25 mouse cellular contexts compared by ENCODE assay signal in the genomic region with DNA sequence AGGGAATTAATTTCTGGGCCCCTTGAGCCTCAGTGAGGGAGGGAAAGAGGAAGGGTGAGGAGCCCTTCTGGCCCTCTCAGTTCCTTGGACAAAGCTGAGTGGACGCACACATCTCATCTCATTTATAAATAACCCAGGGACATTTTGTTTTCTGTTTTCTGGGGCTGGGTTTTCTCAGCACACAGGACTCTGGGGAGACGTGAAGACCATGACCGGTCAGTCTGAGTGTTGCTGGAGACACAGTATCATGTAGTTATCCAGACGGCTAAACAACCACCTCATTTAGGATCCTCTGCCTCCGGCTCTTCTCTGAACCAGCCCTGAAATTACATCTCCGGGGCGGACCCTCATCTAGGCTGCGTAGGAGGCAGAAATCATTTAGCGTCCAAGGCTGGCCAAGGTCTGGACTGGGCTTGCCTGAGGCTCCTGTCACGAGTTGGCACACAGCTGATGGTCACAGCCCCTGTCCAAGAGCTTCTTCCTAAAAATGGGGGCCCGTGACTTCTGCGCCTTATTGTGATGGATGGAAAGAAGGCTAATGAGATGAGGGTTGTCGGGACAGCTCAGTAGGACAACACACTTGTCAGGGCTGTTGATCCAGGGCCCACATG. TPM values are rescaled to one million over a fixed set of nuclear protein-coding genes. Genes with fewer than 3 reads are reported as not detected.
A peak's percentile ranks its signal among the peaks of the same experiment; 100 is the strongest.
DNase-seq lines count a peak whose midpoint lies in the region; ATAC-seq and TF ChIP-seq lines count a peak whose summit lies in the region.
"Had no signal": no experiment of that assay in that cellular context is flagged by ENCODE, and none has a peak within 500 bp of the region (broad histone marks: within the 10 kb centered on the region; RNA-seq: fewer than 3 reads in every experiment).

No protein-coding gene starts in this region.

- intact Hi-C loops in gastrocnemius, postnatal 36 days (cut with DNase I) = no loop called here

- peaks cover 11% of the 10 kb centered on the region for H3K27me3 ChIP-seq in hindbrain, embryonic 13.5 days
- H3K27me3 ChIP-seq in hindbrain, postnatal 0 days (ENCODE audit: insufficient read depth, low read length) = no peaks in the 10 kb centered on the region
- no peaks in the 10 kb centered on the region for H3K27me3 ChIP-seq in small intestine, adult 2 months (ENCODE audit: control insufficient read depth, insufficient read depth, low read length)
- H3K27me3 ChIP-seq: megakaryocyte, embryonic 14.5 days; Patski had no signal

- H3K9ac ChIP-seq in hindbrain, embryonic 13.5 days = 0 out of 2 replicates have a peak overlapping the region, but pooled peaks have one; percentile 14
- no peak overlapping the region for H3K9ac ChIP-seq in hindbrain, postnatal 0 days (replicated peaks; ENCODE audit: low read length)
- H3K9ac ChIP-seq: forebrain, embryonic 12.5 days; neural tube, embryonic 13.5 days had no signal

- DNase-seq in gastrocnemius, adult 18-20 months (ENCODE audit: low spot score) = peak; percentile 32
- no peak for DNase-seq in gastrocnemius, postnatal 36 days
- no peak for DNase-seq in hindbrain, postnatal 0 days (ENCODE audit: low spot score)
- DNase-seq in lung, postnatal 36 days = peak; percentile 28
- no peak for DNase-seq in lung, adult 2 months
- no peak for DNase-seq in urinary bladder, postnatal 14 days (ENCODE audit: low spot score)
- DNase-seq: adrenal gland, adult 8-10 months; kidney, adult 18-20 months; kidney, postnatal 36 days; left cerebral cortex, postnatal 4 days; lung, postnatal 10 days; midbrain, embryonic 14.5 days; right cerebral cortex, adult 18-20 months; thymus, adult 2 months had no signal

- no peak overlapping the region for H3K4me3 ChIP-seq in hindbrain, embryonic 13.5 days
- no peak overlapping the region for H3K4me3 ChIP-seq in hindbrain, postnatal 0 days (ENCODE audit: low read length)
- no peak overlapping the region for H3K4me3 ChIP-seq in lung, adult 2 months (replicated peaks; ENCODE audit: extremely low read depth, low read depth, low read length)
- no peak overlapping the region for H3K4me3 ChIP-seq in small intestine, adult 2 months (ENCODE audit: low read depth, low read length)
- H3K4me3 ChIP-seq: forebrain, embryonic 12.5 days; hindbrain, embryonic 10.5 days; neural tube, embryonic 13.5 days had no signal

- no peaks in the 10 kb centered on the region for H3K36me3 ChIP-seq in hindbrain, embryonic 13.5 days
- no peaks in the 10 kb centered on the region for H3K36me3 ChIP-seq in hindbrain, postnatal 0 days (ENCODE audit: insufficient read depth, low read length)
- 0 out of 2 replicates have a peak, but pooled peaks cover 3% of the 10 kb centered on the region for H3K36me3 ChIP-seq in small intestine, adult 2 months (ENCODE audit: control insufficient read depth, insufficient read depth, low read length)
- H3K36me3 ChIP-seq: forebrain, embryonic 12.5 days; neural tube, embryonic 13.5 days had no signal

- no peak overlapping the region for H3K4me2 ChIP-seq in hindbrain, embryonic 13.5 days
- no peak overlapping the region for H3K4me2 ChIP-seq in hindbrain, postnatal 0 days (ENCODE audit: low read depth, low read length)
- H3K4me2 ChIP-seq: forebrain, embryonic 12.5 days; neural tube, embryonic 13.5 days had no signal

- H3K9me3 ChIP-seq in hindbrain, embryonic 13.5 days = no peaks in the 10 kb centered on the region
- H3K9me3 ChIP-seq in hindbrain, postnatal 0 days (ENCODE audit: low read length) = no peaks in the 10 kb centered on the region
- H3K9me3 ChIP-seq: forebrain, embryonic 12.5 days; hindbrain, embryonic 10.5 days; megakaryocyte, embryonic 14.5 days; neural tube, embryonic 13.5 days had no signal

- no peak for TF ChIP-seq POLR2A in lung, adult 2 months (IDR thresholded peaks at IDR 0.05; ENCODE audit: borderline replicate concordance, extremely low read depth, low read depth, low read length)
- no peak for TF ChIP-seq POLR2A in small intestine, adult 2 months (IDR thresholded peaks at IDR 0.05; ENCODE audit: low read depth, low read length)

- H3K4me1 ChIP-seq in hindbrain, embryonic 13.5 days (replicated peaks) = peaks cover 26% of the 10 kb centered on the region
- peaks cover 24% of the 10 kb centered on the region for H3K4me1 ChIP-seq in hindbrain, postnatal 0 days (ENCODE audit: insufficient read depth, low read length)
- peaks cover 9% of the 10 kb centered on the region; the same call in 1 of the 2 replicates for H3K4me1 ChIP-seq in lung, adult 2 months (ENCODE audit: control insufficient read depth, insufficient read depth, low read length)
- peaks cover 46% of the 10 kb centered on the region for H3K4me1 ChIP-seq in small intestine, adult 2 months (ENCODE audit: control insufficient read depth, insufficient read depth, insufficient read length, low read length)

- H3K27ac ChIP-seq in hindbrain, embryonic 13.5 days = no peak overlapping the region
- no peak overlapping the region for H3K27ac ChIP-seq in hindbrain, postnatal 0 days
- peak overlapping the region; percentile 27 for H3K27ac ChIP-seq in small intestine, adult 2 months (ENCODE audit: insufficient read depth, low read depth, low read length)
- H3K27ac ChIP-seq: forebrain, embryonic 12.5 days; hindbrain, embryonic 10.5 days; neural tube, embryonic 13.5 days had no signal

- WGBS in hindbrain, embryonic 13.5 days = 95% methylated on average over 13 of the region's 13 CpGs
- WGBS in hindbrain, postnatal 0 days = 88% methylated on average over 13 of the region's 13 CpGs
- WGBS in lung, adult 2 months = 79% methylated on average over 13 of the region's 13 CpGs
- WGBS in small intestine, adult 2 months = 89% methylated on average over 13 of the region's 13 CpGs

- no peak for ATAC-seq in hindbrain, embryonic 13.5 days (ENCODE audit: low FRiP score)
- no peak for ATAC-seq in hindbrain, postnatal 0 days
- ATAC-seq: Patski had no signal

- TF ChIP-seq CTCF in hindbrain, postnatal 0 days (IDR thresholded peaks at IDR 0.05; ENCODE audit: low read depth) = no peak
- TF ChIP-seq CTCF in lung, adult 2 months (IDR thresholded peaks at IDR 0.05; ENCODE audit: insufficient read depth, low read length) = no peak
- TF ChIP-seq CTCF in small intestine, adult 2 months (IDR thresholded peaks at IDR 0.05; ENCODE audit: extremely low read depth, insufficient read length, insufficient replicate concordance, low read depth, low read length) = no peak

RNA-seq across cellular contexts. Expression of gene Ehd1, which starts 2.4 kb away (rescaled TPM):
- 10 to 100 TPM; 30.2 to 40.3 TPM for total RNA-seq in gastrocnemius, adult 18-20 months (2021)
- total RNA-seq in gastrocnemius, postnatal 36 days (2021) = 10 to 100 TPM; 23.5 to 36.0 TPM
- 86.8 and 96.4 TPM in 2 replicates for polyA plus RNA-seq in hindbrain, embryonic 13.5 days (2015; fragmentation: Nextera tagmentation; extraction: Ambion mirVana)
- 127 and 135 TPM in 2 replicates for total RNA-seq in hindbrain, postnatal 0 days (2014; rRNA removed)
- 76.5 and 77.5 TPM in 2 replicates for polyA plus RNA-seq in hindbrain, postnatal 0 days (2015; fragmentation: Nextera tagmentation; extraction: Ambion mirVana)
- 399 and 593 TPM in 2 replicates for polyA plus RNA-seq in lung, adult 2 months (2012; rRNA removed)
- polyA plus RNA-seq in small intestine, adult 2 months (2012; rRNA removed) = 315 and 714 TPM in 2 replicates

RNA-seq across cellular contexts. Expression of gene Cdc42bpg, which starts 32.2 kb away (rescaled TPM):
- 1 to 10 TPM; 6.4 to 8.8 TPM for total RNA-seq in gastrocnemius, adult 18-20 months (2021)
- 1 to 10 TPM; 4.3 to 5.2 TPM for total RNA-seq in gastrocnemius, postnatal 36 days (2021)
- polyA plus RNA-seq in hindbrain, embryonic 13.5 days (2015; fragmentation: Nextera tagmentation; extraction: Ambion mirVana) = 0.42 and 0.48 TPM in 2 replicates
- total RNA-seq in hindbrain, postnatal 0 days (2014; rRNA removed) = 3.1 and 6.0 TPM in 2 replicates
- polyA plus RNA-seq in hindbrain, postnatal 0 days (2015; fragmentation: Nextera tagmentation; extraction: Ambion mirVana) = 0.29 and 0.33 TPM in 2 replicates
- 132 and 133 TPM in 2 replicates for polyA plus RNA-seq in lung, adult 2 months (2012; rRNA removed)
- polyA plus RNA-seq in small intestine, adult 2 months (2012; rRNA removed) = 26.0 and 53.2 TPM in 2 replicates

RNA-seq across cellular contexts. Expression of gene Atg2a, which starts 32.6 kb away (rescaled TPM):
- 10 to 100 TPM; 16.7 to 20.0 TPM for total RNA-seq in gastrocnemius, adult 18-20 months (2021)
- total RNA-seq in gastrocnemius, postnatal 36 days (2021) = 10 to 100 TPM; 16.5 to 18.0 TPM
- 11.6 and 11.7 TPM in 2 replicates for polyA plus RNA-seq in hindbrain, embryonic 13.5 days (2015; fragmentation: Nextera tagmentation; extraction: Ambion mirVana)
- total RNA-seq in hindbrain, postnatal 0 days (2014; rRNA removed) = 38.7 and 43.4 TPM in 2 replicates
- 7.6 and 8.9 TPM in 2 replicates for polyA plus RNA-seq in hindbrain, postnatal 0 days (2015; fragmentation: Nextera tagmentation; extraction: Ambion mirVana)
- polyA plus RNA-seq in lung, adult 2 months (2012; rRNA removed) = 37.0 and 37.7 TPM in 2 replicates
- polyA plus RNA-seq in small intestine, adult 2 months (2012; rRNA removed) = 37.0 and 68.8 TPM in 2 replicates

RNA-seq across cellular contexts. Expression of gene Ppp2r5b, which starts 38.4 kb away (rescaled TPM):
- 10 to 100 TPM; 34.9 to 38.2 TPM for total RNA-seq in gastrocnemius, adult 18-20 months (2021)
- 10 to 100 TPM; 32.2 to 34.6 TPM for total RNA-seq in gastrocnemius, postnatal 36 days (2021)
- 93.8 and 98.3 TPM in 2 replicates for polyA plus RNA-seq in hindbrain, embryonic 13.5 days (2015; fragmentation: Nextera tagmentation; extraction: Ambion mirVana)
- total RNA-seq in hindbrain, postnatal 0 days (2014; rRNA removed) = 272 and 321 TPM in 2 replicates
- 149 and 160 TPM in 2 replicates for polyA plus RNA-seq in hindbrain, postnatal 0 days (2015; fragmentation: Nextera tagmentation; extraction: Ambion mirVana)
- polyA plus RNA-seq in lung, adult 2 months (2012; rRNA removed) = 58.7 and 88.5 TPM in 2 replicates
- polyA plus RNA-seq in small intestine, adult 2 months (2012; rRNA removed) = 64.2 and 112 TPM in 2 replicates

RNA-seq across cellular contexts. Expression of gene Gpha2, which starts 47.9 kb away (rescaled TPM):
- total RNA-seq in gastrocnemius, adult 18-20 months (2021) = not detected
- not detected for total RNA-seq in gastrocnemius, postnatal 36 days (2021)
- polyA plus RNA-seq in hindbrain, embryonic 13.5 days (2015; fragmentation: Nextera tagmentation; extraction: Ambion mirVana) = 0.27 TPM in 1 of 2 replicates, not detected in the other
- not detected in 2 replicates for total RNA-seq in hindbrain, postnatal 0 days (2014; rRNA removed)
- polyA plus RNA-seq in hindbrain, postnatal 0 days (2015; fragmentation: Nextera tagmentation; extraction: Ambion mirVana) = 0.39 and 0.60 TPM in 2 replicates
- polyA plus RNA-seq in lung, adult 2 months (2012; rRNA removed) = 1.7 and 2.6 TPM in 2 replicates
- 0.74 TPM in 1 of 2 replicates, not detected in the other for polyA plus RNA-seq in small intestine, adult 2 months (2012; rRNA removed)
- total RNA-seq: gastrocnemius, postnatal 4 days; left cerebral cortex, adult 18-20 months; left cerebral cortex, postnatal 4 days had no signal
- polyA plus RNA-seq: heart, embryonic 14.5 days; hindbrain, embryonic 10.5 days; liver, adult 2 months; midbrain, embryonic 14.5 days; neural tube, embryonic 13.5 days had no signal

Comparison
In these comparisons a context has a peak if more than half of its experiments do, and no peak if none do; other contexts are left out.
1. DNase-seq: peak in gastrocnemius, adult 18-20 months (single experiment) and lung, postnatal 36 days (single experiment); none in gastrocnemius, postnatal 36 days (0 of 2), hindbrain, postnatal 0 days (single experiment), lung, adult 2 months (single experiment) and urinary bladder, postnatal 14 days (single experiment).
2. RNA of gene Cdc42bpg, which starts 32.2 kb away (polyA plus RNA-seq): 132 to 133 TPM in lung, adult 2 months and 26.0 to 53.2 TPM in small intestine, adult 2 months; 0.42 to 0.48 TPM in hindbrain, embryonic 13.5 days and 0.29 to 0.33 TPM in hindbrain, postnatal 0 days; every median in the first group is over 10 times any median in the second.